Mouse (Mus musculus): Measurements from ENCODE around the gene Rasal2. TPM values are rescaled to one million over a fixed set of nuclear protein-coding genes. Genes with fewer than 3 reads are reported as not detected.

Gene Rasal2
- total RNA-seq, 4 experiments from 2014 or later = 4.0 to 6.1 (median 5.1) TPM

Other genes starting within 250 kb of the Rasal2 start
- gene Cryzl2, start 46.0 kb upstream of the Rasal2 start, total RNA-seq (2022) = under 1 TPM; 0.36 to 0.88 (median 0.70) TPM
- gene Sec16b, start 94.1 kb upstream of the Rasal2 start, total RNA-seq (2022) = under 1 TPM; 0.29 to 0.79 (median 0.44) TPM

Measured in gastrocnemius, adult 8-10 months (tissue).